Mouse (Mus musculus): ENCODE measurements at regions not wholly inside any gene's neighbourhood (a gene's known extent, or its start where the extent isn't known, plus 50 kb on each side); places are given as distances from the start of the nearest gene placed in this dataset.

- no peak for TF ChIP-seq CTCF (IDR thresholded peaks at IDR 0.05; ENCODE audit: low read depth, low read length)
- TF ChIP-seq POLR2A (IDR thresholded peaks at IDR 0.05; ENCODE audit: extremely low read depth, insufficient read depth, low read length) = no peak
Measured at GRCm38 (mm10) chr2:147718936-147719335, 327.8 kb downstream of the Foxa2 start.

All from liver, adult 2 months (tissue).